Mouse (Mus musculus): ENCODE results near the gene Lig3. TPM values are rescaled to one million over a fixed set of nuclear protein-coding genes. Genes with fewer than 3 reads are reported as not detected.
"Not testable (repeated sequence)": the region's sequence is repeated elsewhere in the genome, so short reads cannot be mapped to it uniquely, and the experiment has no call there.

Lig3 gene
- polyA plus RNA-seq, 1 experiment, result 12.7 TPM

DNA sequence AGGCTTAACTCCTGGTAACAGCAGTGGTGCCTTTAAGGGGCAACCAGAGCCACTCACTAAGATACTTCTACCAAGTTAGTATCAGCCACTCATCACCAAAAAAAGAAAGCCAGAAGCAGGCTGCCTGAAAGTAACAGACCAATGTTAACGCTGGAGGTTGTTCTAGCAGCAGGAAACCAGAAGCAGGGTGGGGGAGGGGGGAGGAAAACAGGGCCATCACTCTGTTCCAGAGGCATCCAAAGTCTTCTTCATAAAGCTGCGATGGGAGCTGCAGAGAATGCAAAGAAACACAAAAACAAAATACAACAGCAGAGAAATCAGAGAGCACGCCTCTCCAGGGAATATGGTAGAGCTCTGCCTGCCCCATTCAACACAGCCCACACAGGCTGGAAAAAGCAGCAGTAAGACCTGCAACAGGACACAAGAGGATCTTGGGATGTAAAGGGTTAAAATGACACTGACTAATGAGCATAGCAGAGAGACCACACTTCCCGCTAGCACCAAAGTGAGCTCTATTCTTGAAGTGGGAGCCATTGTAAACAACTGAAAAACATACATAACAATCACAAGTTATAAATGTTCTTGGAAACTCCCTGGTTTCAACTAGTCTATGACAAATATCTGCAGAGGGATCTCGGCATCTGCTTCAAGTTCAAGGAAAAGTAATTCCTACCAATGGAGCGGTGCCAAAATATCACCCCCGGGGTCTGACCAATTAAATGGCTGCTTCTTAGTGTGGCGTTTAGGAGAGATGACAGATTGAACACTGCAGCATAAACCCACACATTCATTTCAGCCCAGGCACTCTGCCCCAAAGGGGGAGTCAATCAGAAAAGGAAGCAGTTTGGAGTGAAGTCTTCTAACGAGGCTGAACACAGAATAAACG, 50.3 kb downstream of the Lig3 start:
- TF ChIP-seq CTCF (conservative IDR thresholded peaks at IDR 0.05; ENCODE audit: insufficient read depth, insufficient read length, low read depth, low read length) (no peak), POLR2A (IDR thresholded peaks at IDR 0.05; ENCODE audit: low read depth, low read length) (no peak)
- no peaks in the 10 kb centered on the region for H3K27me3 ChIP-seq (replicated peaks; ENCODE audit: control insufficient read depth, insufficient read depth, low read length)
- H3K27ac ChIP-seq (ENCODE audit: insufficient read depth, low read depth, low read length), result no peak overlapping the region
- H3K4me1 ChIP-seq (ENCODE audit: control insufficient read depth, insufficient read depth, low read length), result peaks cover 3% of the 10 kb centered on the region; the same call in 1 of the 2 replicates
- H3K4me3 ChIP-seq (ENCODE audit: insufficient read depth, low read depth, low read length), result no peak overlapping the region
- no peaks in the 10 kb centered on the region; the same call in 1 of the 2 replicates for H3K36me3 ChIP-seq (ENCODE audit: control insufficient read depth, insufficient read depth, low read length)
- DNase-seq, result no peak
- 31% methylated on average over 10 of the region's 10 CpGs for WGBS

DNA sequence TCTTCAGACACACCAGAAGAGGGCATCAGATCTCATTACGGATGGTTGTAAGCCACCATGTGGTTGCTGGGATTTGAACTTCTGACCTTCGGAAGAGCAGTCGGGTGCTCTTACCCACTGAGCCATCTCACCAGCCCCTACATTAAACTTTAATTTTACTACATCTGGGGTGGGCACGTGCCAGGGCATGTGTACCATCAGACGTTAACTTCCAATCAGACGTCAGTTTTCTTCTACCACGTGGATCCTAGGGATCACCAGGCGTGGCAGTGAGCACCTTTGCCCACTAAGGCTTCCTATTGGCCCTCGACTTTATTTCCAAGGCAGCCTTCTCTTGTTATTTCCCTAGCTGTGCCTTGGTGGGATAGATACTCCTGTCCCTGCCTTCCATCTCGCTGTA, 51.5 kb downstream of the Lig3 start:
- not testable (repeated sequence) for H3K4me1 ChIP-seq (ENCODE audit: control insufficient read depth, insufficient read depth, low read length); H3K36me3 ChIP-seq (ENCODE audit: control insufficient read depth, insufficient read depth, low read length); H3K27ac ChIP-seq (ENCODE audit: insufficient read depth, low read depth, low read length); H3K4me3 ChIP-seq (ENCODE audit: insufficient read depth, low read depth, low read length); H3K27me3 ChIP-seq (replicated peaks; ENCODE audit: control insufficient read depth, insufficient read depth, low read length)
- DNase-seq, result peak; percentile 78
- 61% methylated on average over 10 of the region's 10 CpGs for WGBS

DNA sequence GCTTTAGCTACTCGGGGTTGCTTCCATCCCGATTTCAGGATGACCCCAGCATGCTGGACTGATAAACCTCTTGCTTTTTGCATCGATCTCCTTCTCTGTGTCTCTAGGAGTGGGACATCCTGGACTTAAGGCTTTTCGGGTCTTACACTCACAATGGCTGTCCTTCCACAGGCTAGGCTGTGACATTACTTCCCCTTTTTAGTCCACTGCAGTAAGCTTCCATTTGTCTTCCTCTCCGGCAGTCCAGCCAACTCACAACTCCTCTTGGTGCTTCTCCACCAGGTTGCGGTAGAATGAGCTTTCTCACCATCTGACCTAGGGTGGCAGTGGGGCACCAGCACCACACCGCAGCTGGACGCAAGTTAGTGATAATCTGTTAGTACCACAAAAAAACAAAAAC, 53.0 kb downstream of the Lig3 start:
- no peaks in the 10 kb centered on the region for H3K27me3 ChIP-seq (replicated peaks; ENCODE audit: control insufficient read depth, insufficient read depth, low read length)
- no peak overlapping the region for H3K4me3 ChIP-seq (ENCODE audit: insufficient read depth, low read depth, low read length)
- no peak for TF ChIP-seq POLR2A (IDR thresholded peaks at IDR 0.05; ENCODE audit: low read depth, low read length)
- TF ChIP-seq CTCF (conservative IDR thresholded peaks at IDR 0.05; ENCODE audit: insufficient read depth, insufficient read length, low read depth, low read length), result no peak
- no peak for DNase-seq
- WGBS, result 72% methylated on average over 8 of the region's 8 CpGs
- no peak overlapping the region for H3K27ac ChIP-seq (ENCODE audit: insufficient read depth, low read depth, low read length)
- peaks cover 3% of the 10 kb centered on the region; the same call in 1 of the 2 replicates for H3K4me1 ChIP-seq (ENCODE audit: control insufficient read depth, insufficient read depth, low read length)
- no peaks in the 10 kb centered on the region for H3K36me3 ChIP-seq (ENCODE audit: control insufficient read depth, insufficient read depth, low read length)

DNA sequence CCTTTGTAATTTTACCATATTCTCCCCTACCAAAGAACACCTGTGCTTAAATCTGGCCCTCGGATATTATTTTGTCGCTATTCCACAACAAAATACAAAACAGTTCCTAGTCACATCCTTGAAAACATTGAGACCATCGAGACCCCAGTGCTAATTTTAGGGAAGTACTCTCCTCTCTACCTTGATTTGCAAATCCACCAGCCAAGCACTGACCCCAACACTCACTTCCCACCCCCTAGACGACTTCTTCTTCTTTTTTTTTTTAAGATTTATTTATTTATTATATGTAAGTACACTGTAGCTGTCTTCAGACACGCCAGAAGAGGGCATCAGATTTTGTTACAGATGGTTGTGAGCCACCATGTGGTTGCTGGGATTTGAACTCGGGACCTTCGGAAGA, 53.5 kb downstream of the Lig3 start:
- H3K36me3 ChIP-seq (ENCODE audit: control insufficient read depth, insufficient read depth, low read length); H3K4me1 ChIP-seq (ENCODE audit: control insufficient read depth, insufficient read depth, low read length); DNase-seq; H3K27ac ChIP-seq (ENCODE audit: insufficient read depth, low read depth, low read length); H3K4me3 ChIP-seq (ENCODE audit: insufficient read depth, low read depth, low read length); H3K27me3 ChIP-seq (replicated peaks; ENCODE audit: control insufficient read depth, insufficient read depth, low read length): not testable (repeated sequence)
- 83% methylated on average over 7 of the region's 7 CpGs for WGBS

DNA sequence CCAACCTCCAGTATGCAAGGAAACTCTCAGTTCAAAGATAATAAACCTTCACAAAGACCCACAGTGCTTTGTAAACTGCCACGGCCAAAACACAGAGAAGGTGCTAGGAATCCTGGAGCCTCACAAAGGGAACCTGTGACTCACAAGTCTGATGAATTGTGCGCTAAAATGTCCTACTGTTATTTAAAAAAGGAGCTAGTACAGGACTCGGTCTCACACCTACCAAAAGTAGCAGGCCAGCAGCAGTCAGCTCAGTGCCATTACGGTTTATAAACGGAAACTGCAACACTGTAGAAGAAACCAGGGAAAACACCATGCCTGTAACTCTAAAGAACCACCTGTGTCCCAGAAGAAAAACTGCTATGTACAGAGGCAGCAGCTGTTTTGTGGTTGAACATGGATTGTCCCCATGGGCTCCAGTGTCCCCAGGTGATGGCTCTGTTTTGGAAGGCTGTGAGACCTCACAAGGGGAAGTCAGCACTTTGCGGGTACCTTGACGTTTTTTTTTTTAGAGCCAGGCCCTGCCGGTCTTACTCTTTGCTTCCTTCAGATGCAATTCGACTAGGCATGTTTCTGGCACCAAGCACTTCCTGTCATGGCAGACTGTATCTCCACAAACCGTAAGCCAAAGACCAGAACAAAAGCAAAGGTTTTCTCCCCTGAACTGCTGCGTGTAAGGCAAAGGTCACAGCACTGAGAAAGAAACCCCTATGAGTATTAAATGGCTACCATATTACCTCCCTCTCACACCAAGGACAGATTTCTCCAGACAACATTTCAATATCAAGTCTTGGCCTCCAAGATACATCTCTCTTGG, 54.9 kb downstream of the Lig3 start:
- no peak overlapping the region for H3K27ac ChIP-seq (ENCODE audit: insufficient read depth, low read depth, low read length)
- H3K27me3 ChIP-seq (replicated peaks; ENCODE audit: control insufficient read depth, insufficient read depth, low read length), result no peaks in the 10 kb centered on the region
- no peaks in the 10 kb centered on the region for H3K36me3 ChIP-seq (ENCODE audit: control insufficient read depth, insufficient read depth, low read length)
- DNase-seq, result no peak
- TF ChIP-seq POLR2A (IDR thresholded peaks at IDR 0.05; ENCODE audit: low read depth, low read length) (no peak), CTCF (conservative IDR thresholded peaks at IDR 0.05; ENCODE audit: insufficient read depth, insufficient read length, low read depth, low read length) (no peak)
- WGBS, result 72% methylated on average over 11 of the region's 11 CpGs
- no peak overlapping the region for H3K4me3 ChIP-seq (ENCODE audit: insufficient read depth, low read depth, low read length)
- peaks cover 3% of the 10 kb centered on the region; the same call in 1 of the 2 replicates for H3K4me1 ChIP-seq (ENCODE audit: control insufficient read depth, insufficient read depth, low read length)

DNA sequence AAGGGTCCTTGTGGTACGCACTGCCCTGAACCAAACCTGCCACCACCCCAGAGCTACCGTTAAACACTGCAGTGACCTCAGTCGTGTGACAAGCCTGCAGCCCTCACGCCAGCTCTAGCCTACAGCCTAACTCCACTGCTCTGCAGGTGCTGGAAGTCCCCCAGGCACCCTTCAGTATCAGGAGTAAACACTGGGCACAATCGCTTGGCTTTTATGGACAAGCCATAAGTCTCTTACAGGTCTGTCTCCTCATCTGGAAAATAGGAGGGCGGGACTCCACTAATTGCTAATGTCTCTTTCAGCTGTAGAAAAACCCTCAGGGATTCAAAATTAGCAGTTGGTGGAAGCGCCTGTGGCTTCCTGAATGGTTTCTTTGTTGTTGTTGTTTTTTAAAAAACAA, 56.3 kb downstream of the Lig3 start:
- peaks cover 3% of the 10 kb centered on the region; the same call in 1 of the 2 replicates for H3K4me1 ChIP-seq (ENCODE audit: control insufficient read depth, insufficient read depth, low read length)
- no peak for TF ChIP-seq POLR2A (IDR thresholded peaks at IDR 0.05; ENCODE audit: low read depth, low read length)
- H3K4me3 ChIP-seq (ENCODE audit: insufficient read depth, low read depth, low read length), result no peak overlapping the region
- 51% methylated on average over 7 of the region's 7 CpGs for WGBS
- H3K27me3 ChIP-seq (replicated peaks; ENCODE audit: control insufficient read depth, insufficient read depth, low read length), result no peaks in the 10 kb centered on the region
- H3K27ac ChIP-seq (ENCODE audit: insufficient read depth, low read depth, low read length), result no peak overlapping the region
- no peak for DNase-seq
- no peaks in the 10 kb centered on the region for H3K36me3 ChIP-seq (ENCODE audit: control insufficient read depth, insufficient read depth, low read length)

DNA sequence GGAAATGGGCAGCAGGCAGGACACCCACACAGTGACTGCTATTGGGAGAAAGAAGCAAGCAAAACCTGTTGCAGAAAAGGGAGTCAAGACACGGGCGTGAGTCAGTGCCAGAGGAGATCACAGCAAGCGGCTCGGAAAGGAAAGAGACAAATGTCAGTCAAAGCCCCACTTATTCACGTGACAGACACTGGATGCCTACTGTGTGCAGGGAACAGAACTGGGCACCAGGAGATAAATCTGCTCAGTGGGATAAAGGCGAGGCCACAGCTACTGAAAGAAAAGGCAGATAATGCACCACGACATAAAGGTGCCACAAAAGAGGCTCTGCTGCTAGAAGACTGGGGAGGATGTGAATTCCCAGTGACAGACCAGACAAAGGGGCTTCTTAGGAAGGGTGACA, 56.9 kb downstream of the Lig3 start:
- no peaks in the 10 kb centered on the region for H3K27me3 ChIP-seq (replicated peaks; ENCODE audit: control insufficient read depth, insufficient read depth, low read length)
- TF ChIP-seq CTCF (conservative IDR thresholded peaks at IDR 0.05; ENCODE audit: insufficient read depth, insufficient read length, low read depth, low read length) (no peak), POLR2A (IDR thresholded peaks at IDR 0.05; ENCODE audit: low read depth, low read length) (no peak)
- DNase-seq, result no peak
- H3K4me1 ChIP-seq (ENCODE audit: control insufficient read depth, insufficient read depth, low read length), result peaks cover 3% of the 10 kb centered on the region; the same call in 1 of the 2 replicates
- 76% methylated on average over 7 of the region's 7 CpGs for WGBS
- no peak overlapping the region for H3K27ac ChIP-seq (ENCODE audit: insufficient read depth, low read depth, low read length)
- H3K4me3 ChIP-seq (ENCODE audit: insufficient read depth, low read depth, low read length), result no peak overlapping the region
- no peaks in the 10 kb centered on the region for H3K36me3 ChIP-seq (ENCODE audit: control insufficient read depth, insufficient read depth, low read length)
